Mouse (Mus musculus) heart, adult 2 months (tissue): ENCODE results near the gene Gng10.

ENCODE experiments used
- CTCF ChIP-seq: fragments of 200-600 bp; IDR thresholded peaks from 2 replicates; pipeline ENCODE4 v1.8.1; 2022; ENCODE audit warnings: antibody characterized with exemption, mild to moderate bottlenecking, moderate library complexity
- POLR2A ChIP-seq: fragments of 200-500 bp; IDR thresholded peaks from 2 replicates; pipeline ENCODE4 v1.6.1; 2011; ENCODE audit warnings: mild to moderate bottlenecking, low read depth, low read length, control low read depth; ENCODE audit not compliant: insufficient read depth

DNA sequence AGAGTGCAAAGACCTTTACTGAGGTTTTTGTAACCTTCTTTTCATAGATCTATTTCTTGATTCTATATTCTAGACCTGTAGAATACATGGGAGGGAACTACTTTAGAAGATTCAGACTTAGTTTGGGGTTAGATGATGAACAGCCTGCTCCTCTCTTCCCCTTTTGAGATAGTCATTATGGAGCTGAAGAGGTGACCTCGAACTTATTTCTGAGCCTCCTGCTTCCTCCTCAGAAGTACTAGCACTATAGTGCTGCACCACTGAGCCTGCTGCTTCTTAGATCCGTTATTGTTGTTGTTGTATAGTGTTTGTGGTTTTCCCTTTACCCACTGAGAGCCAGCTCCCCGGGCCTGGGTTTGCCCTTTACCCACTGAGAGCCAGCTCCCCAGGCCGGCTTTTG lies 25.2 kb upstream of the Gng10 start:
- no peak for TF ChIP-seq CTCF
- TF ChIP-seq POLR2A = no peak
